Mouse (Mus musculus) retina, embryonic 14.5 days (tissue): ENCODE results near the gene 4930467E23Rik.
"Not testable (repeated sequence)": the region's sequence is repeated elsewhere in the genome, so short reads cannot be mapped to it uniquely, and the experiment has no call there.

Experiments used
- DNase-seq: peaks from one replicate; pipeline ENCODE4 v3.0.0-alpha.2; 2015; ENCODE audit warnings: low spot score

The 4930467E23Rik gene

GRCm38 (mm10) chr8:19711171-19711860 lies 18.1 kb upstream of the 4930467E23Rik start:
- not testable (repeated sequence) for DNase-seq

- not testable (repeated sequence) for DNase-seq
Observed at GRCm38 (mm10) chr8:19712227-19712750, 17.1 kb upstream of the 4930467E23Rik start.

GRCm38 (mm10) chr8:19712816-19713215 lies 16.6 kb upstream of the 4930467E23Rik start:
- not testable (repeated sequence) for DNase-seq

- DNase-seq = not testable (repeated sequence)
Observed at GRCm38 (mm10) chr8:19713232-19713834, 16.0 kb upstream of the 4930467E23Rik start.

- DNase-seq = not testable (repeated sequence)
Observed at GRCm38 (mm10) chr8:19714426-19714825, 14.9 kb upstream of the 4930467E23Rik start.

GRCm38 (mm10) chr8:19715266-19715665 lies 14.1 kb upstream of the 4930467E23Rik start:
- DNase-seq = not testable (repeated sequence)

- DNase-seq = not testable (repeated sequence)
Observed at GRCm38 (mm10) chr8:19717851-19718250, 11.5 kb upstream of the 4930467E23Rik start.

- not testable (repeated sequence) for DNase-seq
Observed at GRCm38 (mm10) chr8:19719513-19719912, 9.9 kb upstream of the 4930467E23Rik start.

GRCm38 (mm10) chr8:19724871-19725270 lies 4.5 kb upstream of the 4930467E23Rik start:
- DNase-seq = not testable (repeated sequence)

GRCm38 (mm10) chr8:19751773-19752172 lies 22.4 kb downstream of the 4930467E23Rik start:
- not testable (repeated sequence) for DNase-seq

- not testable (repeated sequence) for DNase-seq
Observed at GRCm38 (mm10) chr8:19754178-19754577, 24.8 kb downstream of the 4930467E23Rik start.

GRCm38 (mm10) chr8:19754961-19755360 lies 25.6 kb downstream of the 4930467E23Rik start:
- DNase-seq = not testable (repeated sequence)

- not testable (repeated sequence) for DNase-seq
Observed at GRCm38 (mm10) chr8:19761660-19762059, 32.3 kb downstream of the 4930467E23Rik start.

GRCm38 (mm10) chr8:19762860-19763592 lies 33.6 kb downstream of the 4930467E23Rik start:
- DNase-seq = not testable (repeated sequence)

- DNase-seq = not testable (repeated sequence)
Observed at GRCm38 (mm10) chr8:19765531-19765930, 36.2 kb downstream of the 4930467E23Rik start.

- DNase-seq = not testable (repeated sequence)
Observed at GRCm38 (mm10) chr8:19773461-19773860, 44.1 kb downstream of the 4930467E23Rik start.

GRCm38 (mm10) chr8:19776311-19776710 lies 46.9 kb downstream of the 4930467E23Rik start:
- DNase-seq = not testable (repeated sequence)

- DNase-seq = not testable (repeated sequence)
Observed at GRCm38 (mm10) chr8:19777500-19777899, 48.1 kb downstream of the 4930467E23Rik start.

GRCm38 (mm10) chr8:19778126-19778525 lies 48.8 kb downstream of the 4930467E23Rik start:
- DNase-seq = not testable (repeated sequence)

GRCm38 (mm10) chr8:19778891-19779290 lies 49.5 kb downstream of the 4930467E23Rik start:
- DNase-seq = not testable (repeated sequence)

- not testable (repeated sequence) for DNase-seq
Observed at GRCm38 (mm10) chr8:19780212-19780611, 50.8 kb downstream of the 4930467E23Rik start.

GRCm38 (mm10) chr8:19780658-19781057 lies 51.3 kb downstream of the 4930467E23Rik start:
- not testable (repeated sequence) for DNase-seq
